Mouse (Mus musculus) urinary bladder, adult 2 months (tissue): ENCODE results near the gene Ndufa13. TPM values are rescaled to one million over a fixed set of nuclear protein-coding genes. Genes with fewer than 3 reads are reported as not detected.

ENCODE experiments used
- DNase-seq: peaks from one replicate; pipeline ENCODE4 v3.0.0; 2022; ENCODE audit warnings: low spot score
- polyA plus RNA-seq: library from polyadenylated mRNA; depleted of rRNA; stranded (reverse); fragments of >200 nt; gene quantifications from 2 replicates; pipeline ENCODE4 v1.2.3, GENCODE M21; 2012

Gene Ndufa13
- polyA plus RNA-seq, 1 experiment, result 140 TPM

- no peak for DNase-seq
Observed at GRCm38 (mm10) chr8:69907106-69907505, 4.7 kb upstream of the Ndufa13 start.

- DNase-seq, result no peak
Observed at GRCm38 (mm10) chr8:69906260-69906659, 3.9 kb upstream of the Ndufa13 start.

- no peak for DNase-seq
Observed at GRCm38 (mm10) chr8:69904096-69904495, 1.7 kb upstream of the Ndufa13 start.

GRCm38 (mm10) chr8:69903063-69903542 lies 745 bp upstream of the Ndufa13 start:
- peak; percentile 97 for DNase-seq

GRCm38 (mm10) chr8:69901484-69902162 lies 735 bp downstream of the Ndufa13 start:
- peak; percentile 97 for DNase-seq

- DNase-seq, result no peak
Observed at GRCm38 (mm10) chr8:69900895-69901451, 1.4 kb downstream of the Ndufa13 start.

- no peak for DNase-seq
Observed at GRCm38 (mm10) chr8:69899876-69900275, 2.5 kb downstream of the Ndufa13 start.

GRCm38 (mm10) chr8:69897857-69898256 lies 4.5 kb downstream of the Ndufa13 start:
- no peak for DNase-seq

- DNase-seq, result no peak
Observed at GRCm38 (mm10) chr8:69895772-69896451, 6.4 kb downstream of the Ndufa13 start.

GRCm38 (mm10) chr8:69894836-69895332 lies 7.5 kb downstream of the Ndufa13 start:
- DNase-seq, result no peak

GRCm38 (mm10) chr8:69893863-69894262 lies 8.5 kb downstream of the Ndufa13 start:
- DNase-seq, result no peak

GRCm38 (mm10) chr8:69890813-69891241 lies 11.5 kb downstream of the Ndufa13 start:
- DNase-seq, result no peak

- no peak for DNase-seq
Observed at GRCm38 (mm10) chr8:69888902-69889301, 13.5 kb downstream of the Ndufa13 start.

GRCm38 (mm10) chr8:69888244-69888866 lies 14.0 kb downstream of the Ndufa13 start:
- no peak for DNase-seq

- no peak for DNase-seq
Observed at GRCm38 (mm10) chr8:69887289-69888243, 14.8 kb downstream of the Ndufa13 start, which contains the start of gene Cilp2. Gene Cilp2 (minus strand): TSS chr8:69887687.

GRCm38 (mm10) chr8:69884141-69884540 lies 18.2 kb downstream of the Ndufa13 start:
- DNase-seq, result no peak

GRCm38 (mm10) chr8:69882833-69883600 lies 19.3 kb downstream of the Ndufa13 start:
- DNase-seq, result no peak

GRCm38 (mm10) chr8:69882021-69882756 lies 20.2 kb downstream of the Ndufa13 start:
- DNase-seq, result no peak

GRCm38 (mm10) chr8:69881261-69881865 lies 21.0 kb downstream of the Ndufa13 start:
- no peak for DNase-seq
